8 mouse cellular contexts compared by ENCODE assay signal in genomic region chr4:129336291-129336690, GRCm38 (mm10). TPM values are rescaled to one million over a fixed set of nuclear protein-coding genes. Genes with fewer than 3 reads are reported as not detected.
DNase-seq lines count a peak whose midpoint lies in the region; ATAC-seq and TF ChIP-seq lines count a peak whose summit lies in the region.

No protein-coding gene starts in this region.

- TF ChIP-seq CTCF in kidney, postnatal 0 days (IDR thresholded peaks at IDR 0.05; ENCODE audit: low read depth): no peak; the same call in 1 of the 2 replicates

- no peak for ATAC-seq in kidney, postnatal 0 days (replicated peaks; ENCODE audit: low FRiP score, low read depth)
- ATAC-seq in hindbrain, embryonic 14.5 days (ENCODE audit: low FRiP score): no peak
- no peak for ATAC-seq in midbrain, embryonic 15.5 days (replicated peaks)

- peaks cover 15% of the 10 kb centered on the region; the same call in 1 of the 2 replicates for H3K4me1 ChIP-seq in kidney, postnatal 0 days (replicated peaks; ENCODE audit: insufficient read depth, low read length)
- peaks cover 27% of the 10 kb centered on the region for H3K4me1 ChIP-seq in hindbrain, embryonic 14.5 days (replicated peaks; ENCODE audit: control insufficient read depth, insufficient read depth, low read length)
- peaks cover 38% of the 10 kb centered on the region for H3K4me1 ChIP-seq in midbrain, embryonic 15.5 days

- H3K9ac ChIP-seq in kidney, postnatal 0 days (ENCODE audit: low read depth, low read length): peak overlapping the region; percentile 70
- peak overlapping the region; percentile 78 for H3K9ac ChIP-seq in hindbrain, embryonic 14.5 days
- peak overlapping the region; percentile 68 for H3K9ac ChIP-seq in midbrain, embryonic 15.5 days

- H3K36me3 ChIP-seq in kidney, postnatal 0 days (ENCODE audit: insufficient read depth, low read length): peaks cover 3% of the 10 kb centered on the region; the same call in 1 of the 2 replicates
- peaks cover 19% of the 10 kb centered on the region; the same call in 1 of the 2 replicates for H3K36me3 ChIP-seq in hindbrain, embryonic 14.5 days (replicated peaks; ENCODE audit: control insufficient read depth, insufficient read depth)
- no peaks in the 10 kb centered on the region for H3K36me3 ChIP-seq in midbrain, embryonic 15.5 days (replicated peaks)

- H3K4me3 ChIP-seq in kidney, postnatal 0 days (replicated peaks; ENCODE audit: low read depth, low read length): peak overlapping the region; percentile 92
- H3K4me3 ChIP-seq in hindbrain, embryonic 14.5 days (replicated peaks; ENCODE audit: low read length): peak overlapping the region; percentile 98
- H3K4me3 ChIP-seq in midbrain, embryonic 15.5 days: peak overlapping the region; percentile 99

- WGBS in kidney, postnatal 0 days: 29% methylated on average over 14 of the region's 14 CpGs
- 55% methylated on average over 14 of the region's 14 CpGs for WGBS in hindbrain, embryonic 14.5 days
- WGBS in midbrain, embryonic 15.5 days: 55% methylated on average over 14 of the region's 14 CpGs

- peak overlapping the region; percentile 98 for H3K27ac ChIP-seq in kidney, postnatal 0 days
- peak overlapping the region; percentile 99 for H3K27ac ChIP-seq in hindbrain, embryonic 14.5 days
- peak overlapping the region; percentile 98 for H3K27ac ChIP-seq in midbrain, embryonic 15.5 days

- no peaks in the 10 kb centered on the region for H3K9me3 ChIP-seq in kidney, postnatal 0 days (replicated peaks; ENCODE audit: low read length)
- H3K9me3 ChIP-seq in hindbrain, embryonic 14.5 days (ENCODE audit: control insufficient read depth, low read length): no peaks in the 10 kb centered on the region
- H3K9me3 ChIP-seq in midbrain, embryonic 15.5 days: no peaks in the 10 kb centered on the region

- no peak for DNase-seq in kidney, postnatal 0 days (ENCODE audit: low spot score)
- DNase-seq in kidney, postnatal 36 days: no peak
- peak; percentile 17 for DNase-seq in R1 (ENCODE audit: low read depth, low spot score)
- no peak for DNase-seq in hindbrain, embryonic 14.5 days (ENCODE audit: low spot score)
- DNase-seq in urinary bladder, postnatal 10 days (ENCODE audit: low spot score): no peak
- DNase-seq in embryo, embryonic 10.5 days (ENCODE audit: low spot score): no peak
- no peak for DNase-seq in kidney, adult 8-10 months

- H3K27me3 ChIP-seq in kidney, postnatal 0 days (ENCODE audit: insufficient read depth, low read length): no peaks in the 10 kb centered on the region
- no peaks in the 10 kb centered on the region for H3K27me3 ChIP-seq in hindbrain, embryonic 14.5 days (ENCODE audit: control insufficient read depth, insufficient read depth, low read length)
- no peaks in the 10 kb centered on the region for H3K27me3 ChIP-seq in midbrain, embryonic 15.5 days (replicated peaks)

- peak overlapping the region; percentile 86 for H3K4me2 ChIP-seq in kidney, postnatal 0 days (ENCODE audit: low read length)
- H3K4me2 ChIP-seq in hindbrain, embryonic 14.5 days (replicated peaks): peak overlapping the region; percentile 91
- H3K4me2 ChIP-seq in midbrain, embryonic 15.5 days: peak overlapping the region; percentile 74

RNA-seq across cellular contexts. Expression of gene Zbtb8os, which starts 0.8 kb away (rescaled TPM):
- polyA plus RNA-seq in kidney, postnatal 0 days (2015; fragmentation: Nextera tagmentation; extraction: Ambion mirVana): 55.9 and 60.8 TPM in 2 replicates
- 17.7 and 23.7 TPM in 2 replicates for polyA plus RNA-seq in hindbrain, embryonic 14.5 days (2014; fragmentation: Nextera tagmentation; extraction: Ambion mirVana)
- 19.9 and 21.1 TPM in 2 replicates for polyA plus RNA-seq in midbrain, embryonic 15.5 days (2015; fragmentation: Nextera tagmentation; extraction: Ambion mirVana)

RNA-seq across cellular contexts. Expression of gene Rbbp4, which starts 1.1 kb away (rescaled TPM):
- 339 and 363 TPM in 2 replicates for polyA plus RNA-seq in kidney, postnatal 0 days (2015; fragmentation: Nextera tagmentation; extraction: Ambion mirVana)
- polyA plus RNA-seq in hindbrain, embryonic 14.5 days (2014; fragmentation: Nextera tagmentation; extraction: Ambion mirVana): 251 and 261 TPM in 2 replicates
- polyA plus RNA-seq in midbrain, embryonic 15.5 days (2015; fragmentation: Nextera tagmentation; extraction: Ambion mirVana): 260 and 271 TPM in 2 replicates

RNA-seq across cellular contexts. Expression of gene Zbtb8a, which starts 41.6 kb away (rescaled TPM):
- 12.3 and 13.7 TPM in 2 replicates for polyA plus RNA-seq in kidney, postnatal 0 days (2015; fragmentation: Nextera tagmentation; extraction: Ambion mirVana)
- 11.4 and 14.6 TPM in 2 replicates for polyA plus RNA-seq in hindbrain, embryonic 14.5 days (2014; fragmentation: Nextera tagmentation; extraction: Ambion mirVana)
- polyA plus RNA-seq in midbrain, embryonic 15.5 days (2015; fragmentation: Nextera tagmentation; extraction: Ambion mirVana): 20.4 and 21.5 TPM in 2 replicates

RNA-seq across cellular contexts. Expression of gene Sync, which starts 48.9 kb away (rescaled TPM):
- polyA plus RNA-seq in kidney, postnatal 0 days (2015; fragmentation: Nextera tagmentation; extraction: Ambion mirVana): 0.63 and 0.78 TPM in 2 replicates
- polyA plus RNA-seq in hindbrain, embryonic 14.5 days (2014; fragmentation: Nextera tagmentation; extraction: Ambion mirVana): 1.2 and 2.2 TPM in 2 replicates
- polyA plus RNA-seq in midbrain, embryonic 15.5 days (2015; fragmentation: Nextera tagmentation; extraction: Ambion mirVana): 0.50 and 0.86 TPM in 2 replicates
